Mouse (Mus musculus): ENCODE measurements around the gene Pla2g3.
A peak's percentile ranks its signal among the peaks of the same experiment; 100 is the strongest.

Pla2g3 gene

GRCm38 (mm10) chr11:3539111-3539825, 51.2 kb downstream of the Pla2g3 start:
- peak; percentile 97 to 98 for DNase-seq

- DNase-seq = no peak
Measured at GRCm38 (mm10) chr11:3539826-3540196, 51.7 kb downstream of the Pla2g3 start.

GRCm38 (mm10) chr11:3540451-3541085, 52.5 kb downstream of the Pla2g3 start, which contains the start of gene Smtn:
Gene Smtn, minus strand, starts transcription at chr11:3540612.
- no peak for DNase-seq

GRCm38 (mm10) chr11:3541932-3542331, 53.8 kb downstream of the Pla2g3 start:
- no peak for DNase-seq

GRCm38 (mm10) chr11:3543001-3543400, 54.9 kb downstream of the Pla2g3 start:
- no peak for DNase-seq

- DNase-seq = no peak
Measured at GRCm38 (mm10) chr11:3544409-3544808, 56.3 kb downstream of the Pla2g3 start.

- DNase-seq = no peak
Measured at GRCm38 (mm10) chr11:3545531-3546241, 57.6 kb downstream of the Pla2g3 start.

- DNase-seq = no peak
Measured at GRCm38 (mm10) chr11:3546242-3546562, 58.1 kb downstream of the Pla2g3 start.

GRCm38 (mm10) chr11:3547047-3547446, 59.0 kb downstream of the Pla2g3 start:
- DNase-seq = no peak

GRCm38 (mm10) chr11:3547969-3548368, 59.9 kb downstream of the Pla2g3 start:
- no peak for DNase-seq

GRCm38 (mm10) chr11:3548564-3549295, 60.6 kb downstream of the Pla2g3 start:
- DNase-seq = no peak
